8 mouse cellular contexts compared by ENCODE assay signal in genomic region chr19:47168223-47168622, GRCm38 (mm10). TPM values are rescaled to one million over a fixed set of nuclear protein-coding genes. Genes with fewer than 3 reads are reported as not detected.
DNase-seq lines count a peak whose midpoint lies in the region; ATAC-seq and TF ChIP-seq lines count a peak whose summit lies in the region.

No protein-coding gene starts in this region.

- H3K4me1 ChIP-seq in kidney, postnatal 0 days (replicated peaks; ENCODE audit: insufficient read depth, low read length): no peaks in the 10 kb centered on the region
- peaks cover 28% of the 10 kb centered on the region for H3K4me1 ChIP-seq in midbrain, embryonic 10.5 days

- WGBS in kidney, postnatal 0 days: 8% methylated on average over 13 of the region's 13 CpGs
- WGBS in midbrain, embryonic 10.5 days: 8% methylated on average over 13 of the region's 13 CpGs

- peak overlapping the region; percentile 43 for H3K4me2 ChIP-seq in kidney, postnatal 0 days (ENCODE audit: low read length)

- H3K36me3 ChIP-seq in kidney, postnatal 0 days (ENCODE audit: insufficient read depth, low read length): no peaks in the 10 kb centered on the region
- no peaks in the 10 kb centered on the region for H3K36me3 ChIP-seq in midbrain, embryonic 10.5 days

- DNase-seq in cerebellum, adult 11 months: no peak
- peak; percentile 60 to 68 for DNase-seq in B cell, adult 2 months
- DNase-seq in cerebellum, postnatal 10 days: peak; percentile 50 to 69
- DNase-seq in heart, adult 9 months (ENCODE audit: low spot score in 2 of 2): peak; percentile 38 to 53
- peak; percentile 77 for DNase-seq in kidney, postnatal 0 days (ENCODE audit: low spot score)
- peak; percentile 43 for DNase-seq in midbrain, embryonic 10.5 days (ENCODE audit: low spot score)
- DNase-seq in thymus, postnatal 4 days: peak; percentile 36

- no peak overlapping the region for H3K9ac ChIP-seq in kidney, postnatal 0 days (ENCODE audit: low read depth, low read length)

- H3K4me3 ChIP-seq in kidney, postnatal 0 days (replicated peaks; ENCODE audit: low read depth, low read length): no peak overlapping the region
- H3K4me3 ChIP-seq in midbrain, embryonic 10.5 days: 0 out of 2 replicates have a peak overlapping the region, but pooled peaks have one; percentile 26

- peak; percentile 89 for TF ChIP-seq CTCF in kidney, postnatal 0 days (IDR thresholded peaks at IDR 0.05; ENCODE audit: low read depth)

- no peaks in the 10 kb centered on the region for H3K9me3 ChIP-seq in kidney, postnatal 0 days (replicated peaks; ENCODE audit: low read length)
- H3K9me3 ChIP-seq in midbrain, embryonic 10.5 days (replicated peaks): 0 out of 2 replicates have a peak, but pooled peaks cover 3% of the 10 kb centered on the region

- ATAC-seq in cerebellum, adult (ENCODE audit: insufficient number of reproducible peaks, low FRiP score, low TSS enrichment): 0 out of 2 replicates have a peak, but pooled peaks have one; percentile 15
- ATAC-seq in kidney, postnatal 0 days (replicated peaks; ENCODE audit: low FRiP score, low read depth): no peak

- H3K27me3 ChIP-seq in kidney, postnatal 0 days (ENCODE audit: insufficient read depth, low read length): no peaks in the 10 kb centered on the region
- H3K27me3 ChIP-seq in midbrain, embryonic 10.5 days (ENCODE audit: low read depth, poor library complexity, severe bottlenecking): no peaks in the 10 kb centered on the region

- no peak overlapping the region for H3K27ac ChIP-seq in kidney, postnatal 0 days
- no peak overlapping the region for H3K27ac ChIP-seq in midbrain, embryonic 10.5 days (replicated peaks)

RNA-seq across cellular contexts. Expression of gene Neurl1a, which starts 10.4 kb away (rescaled TPM):
- polyA plus RNA-seq in kidney, postnatal 0 days (2015; fragmentation: Nextera tagmentation; extraction: Ambion mirVana): 2.2 and 2.7 TPM in 2 replicates
- 4.4 and 5.0 TPM in 2 replicates for polyA plus RNA-seq in midbrain, embryonic 10.5 days (2016; fragmentation: Nextera tagmentation; extraction: Ambion mirVana)

RNA-seq across cellular contexts. Expression of gene Calhm3, which starts 10.7 kb away (rescaled TPM):
- not detected in 2 replicates for polyA plus RNA-seq in kidney, postnatal 0 days (2015; fragmentation: Nextera tagmentation; extraction: Ambion mirVana)
- not detected in 2 replicates for polyA plus RNA-seq in midbrain, embryonic 10.5 days (2016; fragmentation: Nextera tagmentation; extraction: Ambion mirVana)

RNA-seq across cellular contexts. Expression of gene Calhm1, which starts 24.2 kb away (rescaled TPM):
- not detected in 2 replicates for polyA plus RNA-seq in kidney, postnatal 0 days (2015; fragmentation: Nextera tagmentation; extraction: Ambion mirVana)
- not detected in 2 replicates for polyA plus RNA-seq in midbrain, embryonic 10.5 days (2016; fragmentation: Nextera tagmentation; extraction: Ambion mirVana)

RNA-seq across cellular contexts. Expression of gene Calhm2, which starts 30.1 kb away (rescaled TPM):
- polyA plus RNA-seq in kidney, postnatal 0 days (2015; fragmentation: Nextera tagmentation; extraction: Ambion mirVana): 5.4 and 5.9 TPM in 2 replicates
- polyA plus RNA-seq in midbrain, embryonic 10.5 days (2016; fragmentation: Nextera tagmentation; extraction: Ambion mirVana): 1.7 and 1.8 TPM in 2 replicates
